Mouse (Mus musculus) forelimb bud, embryonic 11.5 days (tissue): ENCODE results near the gene Gm21834.

Experiments
- DNase-seq: peaks from one replicate; pipeline ENCODE4 v3.0.0-alpha.2; 2012; ENCODE audit warnings: low read depth, low spot score

The Gm21834 gene

GRCm38 (mm10) chr17:57742119-57742518 is at the start of gene Gm21834:
Gm21834 (minus strand) TSS chr17:57742219.
- no peak for DNase-seq

- no peak for DNase-seq
These were observed 46.3 kb upstream of the Gm21834 start for GRCm38 (mm10) chr17:57788161-57788799.

GRCm38 (mm10) chr17:57770904-57771303 is 28.9 kb upstream of the Gm21834 start:
- peak; percentile 16 for DNase-seq

GRCm38 (mm10) chr17:57768622-57769610 is 26.9 kb upstream of the Gm21834 start, which contains the start of gene Cntnap5c:
Cntnap5c (plus strand) TSS chr17:57769570.
- DNase-seq: peak; percentile 82

GRCm38 (mm10) chr17:57767306-57767705 is 25.3 kb upstream of the Gm21834 start:
- DNase-seq: no peak

- no peak for DNase-seq
These were observed 16.0 kb upstream of the Gm21834 start for GRCm38 (mm10) chr17:57758033-57758432.

GRCm38 (mm10) chr17:57694791-57695190 is 47.2 kb downstream of the Gm21834 start:
- no peak for DNase-seq
